Mouse (Mus musculus): ENCODE data around the gene Ppp1r1b.
"Not testable (repeated sequence)": the region's sequence is repeated elsewhere in the genome, so short reads cannot be mapped to it uniquely, and the experiment has no call there.

Gene Ppp1r1b

DNA sequence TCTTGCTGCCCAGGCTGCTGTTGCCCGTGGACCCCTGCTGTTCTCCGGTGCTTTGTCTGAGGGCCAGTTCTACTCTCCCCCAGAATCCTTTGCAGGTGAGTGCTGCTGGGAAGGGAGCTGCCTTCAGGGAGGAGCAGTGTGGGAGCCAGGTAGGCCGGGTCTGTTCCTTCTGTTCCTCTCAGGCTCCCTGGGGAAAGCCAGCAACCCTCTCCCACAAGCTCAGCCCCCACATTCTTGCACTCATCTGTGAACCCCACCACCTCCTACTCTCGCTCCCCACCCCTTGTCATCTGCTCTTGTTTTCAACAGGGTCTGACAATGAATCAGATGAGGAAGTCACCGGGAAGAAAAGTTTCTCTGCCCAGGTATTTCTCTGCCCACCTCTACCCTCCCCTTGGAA lies 28.6 kb downstream of the Ppp1r1b start:
- DNase-seq: no peak

DNA sequence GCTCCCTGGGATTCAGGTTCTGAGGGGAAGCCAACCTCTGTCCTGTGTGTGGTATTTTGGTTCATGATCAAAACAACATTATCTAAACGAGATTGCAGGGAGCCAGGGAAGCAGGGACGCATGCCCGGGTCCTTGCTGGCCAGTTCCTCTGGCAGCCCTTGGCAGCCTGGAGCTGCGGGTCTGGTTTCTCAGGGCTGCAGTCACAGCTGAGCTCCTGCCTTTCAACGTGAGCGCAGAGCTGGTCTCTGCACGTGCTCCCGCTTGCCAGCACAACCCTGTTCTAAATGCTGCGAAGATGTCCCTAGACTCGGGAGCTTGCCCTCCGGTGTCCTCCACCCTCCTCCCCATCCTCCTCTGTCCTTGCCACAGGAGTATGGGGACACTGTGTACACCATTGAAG lies 29.6 kb downstream of the Ppp1r1b start:
- DNase-seq: no peak

GRCm38 (mm10) chr11:98379379-98379778 lies 31.2 kb downstream of the Ppp1r1b start:
- no peak for DNase-seq

- DNase-seq: no peak
These were observed 31.9 kb downstream of the Ppp1r1b start for GRCm38 (mm10) chr11:98380106-98380505.

GRCm38 (mm10) chr11:98381651-98382050 lies 33.4 kb downstream of the Ppp1r1b start:
- no peak for DNase-seq

DNA sequence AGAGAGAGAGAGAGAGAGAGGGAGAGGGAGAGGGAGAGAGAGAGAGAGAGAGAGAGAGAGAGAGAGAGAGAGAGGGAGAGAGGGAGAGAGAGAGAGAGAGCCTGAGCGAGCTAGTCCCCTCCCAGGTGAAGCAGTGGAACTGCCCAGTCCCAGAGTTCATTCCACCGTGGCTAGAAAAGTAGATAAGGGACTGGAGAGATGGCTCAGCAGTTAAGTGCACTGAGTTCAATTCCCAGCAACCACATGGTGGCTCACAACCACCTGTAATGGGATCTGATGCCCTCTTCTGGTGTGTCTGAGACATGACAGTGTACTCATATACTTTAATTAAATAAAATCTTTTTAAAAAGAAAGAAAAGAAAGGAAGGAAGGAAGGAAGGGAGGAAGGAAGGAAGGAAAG lies 34.2 kb downstream of the Ppp1r1b start:
- DNase-seq: not testable (repeated sequence)

- no peak for DNase-seq
These were observed 35.2 kb downstream of the Ppp1r1b start, which contains the start of gene Tcap for GRCm38 (mm10) chr11:98383261-98384030. Gene Tcap, plus strand, starts transcription at chr11:98383811.

- no peak for DNase-seq
These were observed 36.0 kb downstream of the Ppp1r1b start for GRCm38 (mm10) chr11:98384216-98384615.

DNA sequence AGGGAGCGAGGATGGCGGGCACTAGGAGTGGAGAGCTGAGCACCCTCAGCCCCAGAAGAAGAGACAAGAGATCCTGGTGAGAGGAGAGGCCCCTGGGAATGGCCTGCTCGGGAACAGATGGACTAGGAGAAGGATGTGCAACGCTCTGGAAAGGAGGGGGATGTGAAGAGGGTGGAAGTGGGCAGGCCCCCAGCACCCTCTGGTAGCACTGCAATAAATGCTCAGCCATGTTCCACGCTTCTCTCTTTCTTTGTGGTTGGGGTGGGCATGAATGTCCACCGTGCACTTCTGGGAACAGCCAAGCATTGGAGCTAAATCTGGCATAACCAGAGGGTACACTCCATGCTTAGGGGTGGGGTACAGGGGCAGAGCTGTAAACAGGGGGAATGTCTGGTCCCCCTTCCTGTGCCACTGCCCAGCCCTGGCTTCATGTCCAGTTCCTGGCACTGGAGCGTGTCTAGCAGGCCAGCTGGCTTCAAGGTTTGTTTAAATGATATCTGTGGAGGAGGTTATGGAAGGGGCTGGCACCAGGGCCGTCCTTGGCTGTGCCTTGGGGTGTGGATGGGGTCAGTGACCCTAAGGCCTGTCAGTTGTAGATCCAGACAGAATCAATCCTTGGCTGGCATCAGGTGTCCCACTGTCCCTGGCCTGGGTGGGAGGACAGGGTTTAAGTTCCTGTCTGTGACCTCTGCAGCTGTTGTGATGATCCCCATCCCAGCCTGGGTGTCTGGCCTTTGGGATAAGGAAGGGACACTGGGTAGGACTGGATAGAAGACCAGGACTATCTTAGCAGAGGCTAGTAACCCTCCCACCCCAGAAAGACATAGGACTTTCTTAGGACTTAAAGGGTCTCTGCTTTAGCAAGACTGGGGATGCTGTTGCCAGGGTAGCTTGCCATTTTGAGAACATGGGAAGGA lies 36.8 kb downstream of the Ppp1r1b start:
- no peak for DNase-seq

DNA sequence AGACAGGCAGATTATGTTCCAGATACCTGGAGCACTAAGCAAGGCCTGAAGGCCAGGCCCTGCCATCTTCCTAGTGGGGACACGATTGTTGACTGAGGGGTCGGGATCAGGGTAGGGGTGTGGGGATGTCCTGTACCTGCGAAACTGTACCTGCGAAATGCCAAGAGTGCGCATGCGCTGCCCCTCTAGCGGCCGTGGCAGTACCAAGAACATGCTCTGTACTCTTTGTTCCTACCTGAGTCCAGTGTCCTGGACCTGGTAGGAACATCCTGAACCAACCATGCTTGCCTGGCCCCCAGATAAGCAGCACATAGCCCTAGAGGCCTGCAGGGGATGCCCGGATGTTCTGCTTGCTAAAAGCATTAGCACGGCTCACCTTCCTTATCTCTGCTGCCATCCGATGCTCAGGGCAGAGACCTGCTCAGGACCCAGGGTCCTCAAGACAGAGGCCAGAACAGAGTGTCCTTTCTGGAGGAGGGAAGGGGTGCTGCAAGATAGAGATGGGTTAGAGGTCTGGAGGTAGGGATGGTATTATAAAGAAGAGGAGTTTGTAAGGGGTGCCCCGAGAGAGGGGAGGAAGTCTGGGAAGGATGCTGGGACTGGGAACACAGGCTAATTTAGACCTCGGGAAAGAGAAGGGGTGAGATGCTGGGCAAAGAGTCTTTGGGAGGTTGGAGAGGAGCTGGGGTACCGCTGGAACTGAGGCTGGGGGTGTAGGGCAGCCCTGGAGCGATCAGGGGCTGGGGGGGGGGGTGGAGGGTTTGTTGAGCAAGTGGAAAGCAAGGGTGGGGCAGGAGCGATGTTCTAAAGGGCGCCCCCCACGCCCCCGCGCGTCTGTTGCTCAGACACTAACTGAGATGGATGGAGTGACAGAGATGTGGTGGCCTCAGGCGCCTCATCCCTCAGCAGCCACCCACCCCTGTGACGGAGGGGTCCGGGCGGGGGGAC lies 37.7 kb downstream of the Ppp1r1b start, which contains the start of gene Pnmt:
Gene Pnmt (plus strand): TSS at position 813 of the 948 bp plus-strand sequence.
- no peak for DNase-seq

DNA sequence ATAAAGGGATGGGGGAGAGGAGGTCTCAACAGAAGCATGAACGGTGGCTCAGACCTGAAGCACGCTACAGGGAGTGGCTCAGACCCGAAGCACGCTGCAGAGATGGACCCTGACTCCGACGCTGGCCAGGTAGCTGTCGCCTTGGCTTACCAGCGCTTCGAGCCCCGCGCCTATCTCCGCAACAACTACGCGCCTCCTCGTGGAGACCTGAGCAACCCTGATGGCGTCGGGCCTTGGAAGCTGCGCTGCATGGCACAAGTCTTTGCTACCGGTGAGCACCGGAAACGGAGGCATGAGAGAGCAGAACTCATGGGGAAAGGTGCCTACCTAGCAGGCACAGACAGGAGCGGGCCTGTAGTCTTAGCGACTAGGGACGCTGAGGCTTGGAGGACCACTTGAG lies 38.4 kb downstream of the Ppp1r1b start:
- DNase-seq: peak; percentile 15

DNA sequence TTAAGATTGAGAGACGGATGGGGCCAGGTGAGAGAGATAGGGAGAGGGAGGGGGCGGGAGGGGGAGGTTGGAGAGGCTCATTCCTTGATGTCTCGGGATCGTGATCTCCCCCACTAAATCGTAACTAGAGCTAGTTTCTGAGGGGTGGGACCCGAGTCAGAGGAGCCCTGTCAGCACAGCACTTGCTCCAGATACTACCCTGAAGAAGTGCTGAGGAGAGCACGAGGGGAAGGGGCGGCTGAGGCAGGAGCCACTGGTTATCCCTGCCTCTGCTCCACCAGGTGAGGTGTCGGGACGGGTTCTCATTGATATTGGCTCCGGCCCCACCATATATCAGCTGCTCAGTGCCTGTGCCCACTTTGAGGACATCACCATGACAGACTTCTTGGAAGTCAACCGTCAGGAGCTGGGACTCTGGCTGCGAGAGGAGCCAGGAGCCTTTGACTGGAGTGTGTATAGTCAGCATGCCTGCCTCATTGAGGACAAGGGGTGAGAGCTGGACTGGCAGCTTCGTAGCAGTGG lies 38.9 kb downstream of the Ppp1r1b start:
- no peak for DNase-seq

DNA sequence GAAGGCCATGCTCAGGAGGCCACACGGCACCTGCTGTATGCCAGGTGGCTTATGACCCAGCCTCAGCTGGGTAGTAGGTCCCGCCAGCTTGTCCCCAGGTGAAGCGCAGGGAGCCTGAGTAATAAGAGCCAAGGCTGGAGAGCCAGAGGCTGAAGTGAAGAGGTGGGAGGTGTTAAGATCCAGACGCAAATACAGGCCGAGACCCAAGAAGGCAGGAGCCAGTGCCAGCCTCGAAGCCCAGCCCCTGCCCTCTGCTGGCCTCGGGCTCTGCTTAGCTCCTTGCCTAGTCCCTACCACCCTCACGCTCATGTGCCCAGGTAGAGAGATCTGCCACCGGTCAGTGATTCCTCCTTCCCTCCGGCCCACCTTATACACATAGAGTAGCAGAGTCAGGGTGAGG lies 40.1 kb downstream of the Ppp1r1b start:
- DNase-seq: no peak

DNA sequence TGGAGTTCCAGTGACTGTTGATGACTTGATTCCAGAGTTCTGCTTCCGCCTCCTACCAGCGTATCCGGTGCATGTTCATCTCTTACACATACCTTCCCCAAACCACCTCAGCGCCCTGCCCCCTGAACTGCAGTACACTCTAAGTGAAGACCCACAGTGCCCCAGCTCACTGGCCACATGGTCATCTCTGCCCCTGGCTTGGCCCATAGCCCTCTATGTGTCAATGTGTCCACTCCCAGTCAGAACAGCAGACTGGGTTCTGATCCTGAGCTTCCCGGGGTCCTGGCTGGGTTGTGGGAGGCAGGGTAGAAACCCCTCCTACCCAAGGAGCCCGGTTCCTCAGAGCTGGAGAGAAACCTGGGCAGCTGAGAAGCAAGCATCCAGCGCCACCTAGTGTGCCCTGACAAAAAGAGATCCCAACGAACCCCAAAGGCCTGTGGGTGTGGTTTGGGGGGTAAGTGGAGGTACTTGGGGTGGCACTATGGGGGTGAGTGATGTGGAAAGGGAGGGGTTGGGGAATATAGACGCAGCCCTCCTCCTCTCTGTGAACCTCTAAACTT lies 41.1 kb downstream of the Ppp1r1b start:
- peak; percentile 68 for DNase-seq

- no peak for DNase-seq
These were observed 41.9 kb downstream of the Ppp1r1b start for GRCm38 (mm10) chr11:98390141-98390540.

GRCm38 (mm10) chr11:98392034-98392433 lies 43.8 kb downstream of the Ppp1r1b start:
- DNase-seq: no peak

DNA sequence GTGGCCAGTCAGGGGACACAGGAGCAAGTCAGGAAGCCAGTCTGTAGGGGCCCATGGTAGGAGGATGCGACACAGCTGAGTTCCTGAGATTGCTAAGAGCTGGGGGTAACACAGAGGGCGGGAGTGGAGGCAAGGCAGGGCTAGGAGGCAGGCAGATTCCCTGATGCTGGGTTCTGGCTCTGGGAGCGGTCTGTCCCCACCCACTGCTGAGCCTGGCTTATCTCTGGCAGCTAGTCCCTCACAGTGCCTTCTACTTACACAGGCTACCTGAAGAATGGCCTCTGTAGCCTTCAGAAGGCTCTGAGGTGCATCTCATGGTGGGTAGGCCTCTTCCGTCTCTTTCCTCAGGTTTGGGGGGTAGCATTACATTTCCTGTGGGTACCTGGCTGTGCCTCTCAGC lies 44.4 kb downstream of the Ppp1r1b start:
- no peak for DNase-seq

DNA sequence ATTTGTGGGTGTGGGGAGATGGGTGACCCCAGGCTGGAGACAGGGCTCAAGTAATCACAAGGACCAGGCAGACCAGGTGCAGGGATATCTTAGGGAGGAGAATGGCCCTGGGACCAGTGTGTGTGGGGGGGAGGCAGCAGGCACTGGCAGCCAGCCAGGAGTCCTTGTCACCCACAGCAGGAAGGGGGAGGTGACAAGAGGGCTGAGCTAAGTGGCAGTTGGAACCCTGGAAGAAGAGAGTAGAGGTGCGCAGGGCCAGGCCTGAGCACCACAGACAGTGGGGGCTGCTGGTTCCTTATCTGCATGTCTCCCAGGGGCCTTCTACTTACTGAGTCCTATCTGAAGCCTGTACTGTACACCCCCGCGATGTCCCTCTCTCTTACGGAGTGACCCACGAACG lies 45.1 kb downstream of the Ppp1r1b start:
- peak; percentile 66 for DNase-seq

DNA sequence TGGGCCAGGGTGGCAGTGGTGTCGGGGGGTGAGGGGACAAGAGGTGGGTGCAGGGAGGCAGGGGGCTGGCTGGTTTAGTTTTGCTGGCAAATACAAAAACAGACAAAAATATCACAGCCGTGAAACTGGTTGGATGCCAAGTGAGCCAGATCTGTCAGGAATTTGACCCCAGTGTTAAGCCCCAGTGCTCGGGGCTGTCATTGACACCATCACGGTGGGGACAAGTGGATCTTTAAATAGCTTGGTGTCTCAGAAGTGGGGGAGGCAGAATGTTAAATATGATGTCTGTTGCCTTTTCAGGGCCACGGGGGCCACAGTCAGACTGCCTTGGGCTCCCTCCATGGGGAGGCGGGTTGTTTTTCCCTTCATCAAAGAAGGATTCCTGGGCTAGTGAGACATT lies 46.1 kb downstream of the Ppp1r1b start:
- DNase-seq: no peak

GRCm38 (mm10) chr11:98395041-98395440 lies 46.8 kb downstream of the Ppp1r1b start:
- DNase-seq: no peak

GRCm38 (mm10) chr11:98397946-98398345 lies 49.7 kb downstream of the Ppp1r1b start:
- DNase-seq: no peak

DNA sequence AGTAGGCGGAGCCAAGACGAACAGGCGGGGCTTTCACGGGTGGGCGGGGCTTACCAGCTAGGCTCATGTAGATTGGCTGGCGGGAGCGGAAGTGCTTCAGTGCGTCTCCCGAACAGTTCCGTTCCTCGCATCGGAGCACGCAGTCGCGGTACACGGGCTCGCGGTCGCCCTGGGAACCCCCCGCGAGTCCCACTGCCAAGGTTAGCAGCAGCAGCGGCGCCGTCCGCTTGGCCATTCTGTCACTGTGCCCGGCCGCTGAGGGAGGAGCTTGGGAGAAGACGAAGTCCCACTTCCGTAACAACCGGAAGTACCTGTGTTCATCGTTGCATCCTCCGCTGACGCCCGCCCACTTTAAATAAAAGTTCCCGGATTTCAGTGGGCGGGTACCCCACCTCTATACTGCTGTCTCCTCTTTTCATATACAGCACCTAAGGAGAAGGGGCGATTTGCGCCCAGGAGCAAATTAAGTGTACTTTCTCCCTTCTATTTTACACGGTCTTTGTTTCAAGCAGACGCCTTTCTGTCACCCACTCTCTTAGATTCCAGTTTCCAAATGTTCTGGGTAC lies 52.0 kb downstream of the Ppp1r1b start, which contains the start of gene Pgap3:
Gene Pgap3 (minus strand): TSS at position 330 of the 566 bp plus-strand sequence.
- peak; percentile 94 for DNase-seq
